Mouse (Mus musculus) R1 (cell line): ENCODE measurements at regions not wholly inside any gene's neighbourhood (a gene's known extent, or its start where the extent isn't known, plus 50 kb on each side); places are given as distances from the start of the nearest gene placed in this dataset.
"Not testable (repeated sequence)": the region's sequence is repeated elsewhere in the genome, so short reads cannot be mapped to it uniquely, and the experiment has no call there.

Experiments
- DNase-seq: peaks from one replicate; pipeline ENCODE4 v3.0.0-alpha.2; 2018; ENCODE audit warnings: low read depth, low spot score

DNA sequence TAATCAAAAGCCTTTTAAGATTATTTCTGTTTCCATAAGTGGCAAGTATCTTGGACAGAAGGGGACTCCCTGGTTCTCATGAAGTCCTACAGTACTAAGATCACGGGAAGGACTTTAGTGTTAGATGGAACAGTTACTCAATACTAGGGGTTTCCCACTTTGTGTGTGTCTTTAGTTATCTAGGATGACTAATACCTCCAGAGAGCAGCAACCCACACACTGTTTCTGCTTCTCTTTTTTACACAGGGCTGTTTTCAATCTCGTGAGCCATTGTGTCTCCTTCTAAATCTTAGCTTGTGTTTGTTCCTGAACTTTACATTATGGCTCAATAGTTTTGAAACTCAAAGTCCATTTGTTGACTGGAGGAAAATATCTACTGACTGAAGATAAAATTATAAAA is 496.5 kb upstream of the Impg1 start:
- no peak for DNase-seq

DNA sequence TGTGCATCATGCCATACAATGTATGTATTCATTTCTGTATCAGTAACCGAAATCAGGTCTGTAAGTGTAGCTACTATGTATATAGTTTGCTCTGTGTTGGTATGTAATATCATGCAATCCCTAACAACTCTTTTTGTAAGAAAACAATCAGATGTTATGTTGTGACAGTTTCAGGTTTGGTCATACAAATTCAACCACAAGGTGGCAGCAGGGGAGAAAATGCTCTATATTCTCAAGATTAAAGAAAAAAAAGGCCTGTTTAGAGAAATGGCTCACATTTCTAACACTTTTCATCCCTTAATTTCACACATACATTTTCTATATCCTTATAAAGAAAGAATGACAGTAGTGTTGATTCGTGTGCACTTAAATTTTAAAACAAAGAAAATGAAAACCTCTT is 477.7 kb upstream of the Impg1 start:
- DNase-seq = peak; percentile 6

DNA sequence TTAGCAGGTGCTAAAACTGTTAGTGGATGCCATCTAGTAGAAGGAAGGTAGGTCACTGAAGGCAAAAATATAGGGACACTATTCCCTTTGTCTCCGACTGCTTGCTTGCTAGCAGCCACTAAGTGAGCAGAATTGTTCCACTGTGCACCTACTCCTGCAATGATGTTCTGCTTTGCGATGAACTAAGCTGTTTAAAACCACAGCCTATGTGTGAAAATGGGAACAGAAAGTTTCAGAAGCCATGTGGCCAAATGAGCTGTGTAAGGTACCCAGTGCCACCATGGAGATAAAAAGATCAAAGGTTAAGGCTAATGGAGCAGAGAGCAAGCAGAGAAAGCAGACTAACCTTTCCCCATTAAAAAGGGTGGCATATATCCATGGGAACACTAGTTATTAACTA is 476.1 kb upstream of the Impg1 start:
- no peak for DNase-seq

DNA sequence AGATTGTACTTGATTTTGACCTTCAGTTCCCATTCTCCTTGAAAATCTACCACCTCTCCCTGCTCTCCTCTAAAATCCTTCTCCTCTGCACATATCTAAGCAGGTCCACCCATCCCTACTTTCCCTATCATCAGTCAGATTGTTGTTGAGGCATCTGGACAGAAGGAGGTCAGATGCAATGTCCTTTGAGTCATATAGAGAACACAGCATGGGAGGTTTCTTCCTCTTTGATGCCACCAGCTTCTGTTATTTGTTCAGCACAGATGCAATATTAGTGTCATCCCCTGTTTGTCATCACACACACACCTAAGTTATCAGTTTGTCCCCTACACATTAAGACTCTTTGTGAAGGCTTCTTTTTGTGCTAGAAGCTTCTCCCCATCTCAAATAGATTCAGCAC is 473.0 kb upstream of the Impg1 start:
- no peak for DNase-seq

DNA sequence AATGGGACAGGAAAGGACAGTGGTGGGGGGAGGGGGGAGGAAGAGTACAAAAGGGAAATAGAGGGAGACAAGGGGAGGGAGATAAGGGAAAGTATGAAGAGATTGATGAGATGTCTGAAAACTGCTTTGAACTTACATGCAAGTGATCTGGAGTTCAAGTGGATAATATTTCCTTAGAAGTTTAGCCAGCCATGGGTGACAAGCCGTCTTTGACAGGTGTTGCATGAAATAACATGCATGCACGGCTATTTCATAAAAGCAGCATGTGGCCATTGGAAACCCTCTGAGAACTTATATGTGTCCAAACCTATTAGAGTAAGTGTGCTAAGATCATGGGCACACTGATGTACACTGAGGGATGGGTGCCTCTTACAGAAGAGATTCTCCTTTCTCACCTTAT is 465.3 kb upstream of the Impg1 start:
- no peak for DNase-seq

DNA sequence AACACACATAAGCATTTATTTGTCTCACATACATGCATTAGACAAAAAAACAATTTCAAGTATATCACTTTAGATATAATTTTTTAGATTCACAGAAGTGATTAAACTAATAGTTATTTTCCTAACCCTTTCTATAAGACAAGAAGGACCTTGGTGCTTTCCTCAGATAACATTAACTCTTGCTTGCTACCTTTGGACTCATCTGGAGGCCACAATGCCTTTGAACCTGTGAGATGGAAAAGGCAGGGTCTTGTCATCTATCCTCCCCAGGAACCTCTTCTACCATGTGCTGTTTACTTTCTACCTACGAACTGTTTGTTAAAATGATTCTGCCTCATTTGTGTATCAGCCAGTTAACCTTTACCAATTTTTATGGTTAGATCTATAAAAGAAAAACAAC is 455.0 kb upstream of the Impg1 start:
- no peak for DNase-seq

DNA sequence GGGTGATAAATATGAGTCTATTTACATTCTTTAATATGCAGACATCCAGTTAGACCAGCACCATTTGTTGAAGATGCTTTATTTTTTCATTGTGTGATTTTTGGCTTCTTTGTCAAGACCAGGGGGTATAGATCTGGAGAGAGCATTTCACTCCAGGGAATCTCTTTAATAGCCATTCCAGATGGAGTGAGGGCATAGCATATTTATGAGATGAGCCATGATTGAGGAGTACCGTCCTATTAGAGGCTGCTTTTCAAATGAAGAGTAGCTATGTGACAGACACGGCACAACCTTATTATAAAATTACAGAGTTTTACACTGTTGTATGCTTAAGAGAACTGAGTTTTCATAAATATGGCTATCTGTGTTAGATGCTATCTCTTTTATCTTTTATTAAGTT is 448.6 kb upstream of the Impg1 start:
- no peak for DNase-seq

DNA sequence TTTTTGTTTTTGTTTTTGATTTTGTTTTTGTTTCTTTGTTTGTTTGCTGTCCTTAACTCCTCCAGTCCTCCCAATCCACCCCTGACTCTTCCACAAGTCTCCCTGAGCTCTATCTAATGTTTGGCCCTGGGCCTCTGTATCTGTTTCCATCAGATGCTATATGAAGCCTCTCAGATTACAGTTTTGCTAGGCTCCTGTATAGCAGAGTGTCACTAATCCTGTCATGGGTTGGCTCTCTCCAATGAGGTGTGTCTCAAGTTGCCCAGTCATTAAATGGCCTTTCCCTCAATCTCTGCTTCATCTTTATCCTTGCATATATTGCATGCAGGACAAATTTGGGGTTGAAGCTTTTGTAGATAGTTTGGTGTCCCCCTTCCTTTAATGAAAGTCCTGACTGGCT is 446.9 kb upstream of the Impg1 start:
- DNase-seq = no peak

DNA sequence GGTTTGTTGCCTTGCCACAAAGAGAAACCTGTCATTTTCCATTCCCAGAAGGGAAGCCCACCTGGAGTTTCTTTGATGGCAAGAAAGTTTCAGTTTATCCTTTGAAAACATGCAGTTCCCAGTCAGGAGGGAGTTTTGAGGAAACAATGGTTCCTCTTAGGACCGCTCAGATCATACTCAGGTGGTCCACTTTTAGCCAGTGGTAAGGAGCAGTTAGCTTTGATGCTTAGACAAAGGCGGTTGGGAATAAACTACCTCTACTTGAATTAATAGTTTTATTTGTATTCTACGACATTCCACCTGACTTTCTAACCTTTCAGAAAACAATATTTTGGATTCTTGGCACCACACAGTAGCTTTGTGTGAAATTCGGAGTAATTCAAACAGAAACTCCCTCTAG is 401.5 kb upstream of the Impg1 start:
- no peak for DNase-seq

DNA sequence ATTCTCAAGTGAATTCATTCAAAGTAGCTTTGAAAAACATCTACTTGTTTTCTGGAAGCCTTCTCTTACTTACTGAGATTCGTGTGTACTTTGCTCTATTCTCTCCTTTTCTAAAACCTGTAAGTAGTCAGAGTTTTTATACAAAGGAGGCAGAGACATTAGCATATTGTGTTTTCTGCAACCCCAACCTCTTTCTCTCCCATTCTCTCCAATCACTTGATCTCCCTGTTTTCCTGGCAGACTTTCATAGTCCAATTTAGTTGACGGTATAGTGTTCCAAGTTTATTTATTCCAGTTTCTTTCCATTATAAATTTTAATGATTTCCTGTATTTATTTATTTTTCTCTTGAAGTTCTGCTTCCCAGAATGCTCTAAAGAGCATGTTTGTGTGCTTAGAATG is 393.7 kb upstream of the Impg1 start:
- no peak for DNase-seq

DNA sequence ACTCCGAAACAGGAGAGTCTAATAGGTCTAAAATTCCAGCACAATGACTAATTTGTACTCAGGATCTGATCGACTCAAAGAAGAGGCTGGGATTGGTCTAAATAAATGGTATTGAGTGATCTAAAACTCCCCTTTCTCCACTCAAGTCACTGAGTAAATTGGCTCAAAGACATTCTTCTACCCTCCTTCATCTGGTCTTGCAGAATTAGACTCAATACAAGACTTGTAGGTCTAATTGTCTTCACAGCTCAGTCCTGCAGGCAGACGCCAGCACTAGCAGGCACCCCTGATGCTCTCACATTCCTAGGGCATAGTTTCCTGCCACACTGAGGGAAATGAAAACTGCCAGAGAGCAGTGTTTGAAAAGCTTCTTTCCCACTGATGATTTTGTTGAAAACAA is 382.9 kb upstream of the Impg1 start:
- DNase-seq = no peak

DNA sequence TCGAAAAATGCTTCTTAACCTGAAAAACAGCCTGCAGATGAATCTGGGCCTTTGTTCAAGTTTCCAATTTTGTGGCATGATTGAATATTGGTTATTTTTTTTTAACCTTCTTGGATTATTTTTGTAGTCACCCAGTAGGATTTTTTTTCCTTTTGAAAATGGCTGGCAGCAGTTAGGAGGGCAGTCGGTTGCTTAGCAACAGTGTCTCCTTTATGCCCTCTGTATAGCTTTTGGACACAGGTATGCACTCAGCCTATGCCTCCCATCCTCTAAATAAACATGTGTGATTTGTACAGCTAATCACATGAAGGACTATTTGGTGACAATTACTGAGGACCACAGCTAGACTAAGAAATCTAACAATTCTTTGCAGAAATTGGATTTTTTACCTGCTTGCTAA is 367.5 kb upstream of the Impg1 start:
- no peak for DNase-seq

DNA sequence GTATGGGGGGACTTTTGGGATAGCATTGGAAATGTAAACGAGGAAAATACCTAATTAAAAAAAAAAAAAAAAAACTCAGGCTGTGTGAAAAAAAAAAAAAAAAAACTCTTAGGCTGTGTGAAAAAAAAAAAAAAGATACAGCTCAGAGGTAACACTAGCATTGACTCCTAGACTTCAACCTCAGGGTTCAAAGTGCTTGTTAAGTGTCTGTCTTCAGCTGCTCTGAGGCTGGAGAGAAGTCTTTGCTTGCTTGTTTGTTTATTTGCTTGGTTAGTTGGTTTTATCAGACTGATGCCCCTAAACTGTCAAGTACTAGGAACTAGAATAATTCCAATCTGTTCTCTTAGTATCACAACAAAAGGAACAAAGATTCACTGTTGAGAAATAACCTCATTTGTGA is 360.1 kb upstream of the Impg1 start:
- DNase-seq = no peak

DNA sequence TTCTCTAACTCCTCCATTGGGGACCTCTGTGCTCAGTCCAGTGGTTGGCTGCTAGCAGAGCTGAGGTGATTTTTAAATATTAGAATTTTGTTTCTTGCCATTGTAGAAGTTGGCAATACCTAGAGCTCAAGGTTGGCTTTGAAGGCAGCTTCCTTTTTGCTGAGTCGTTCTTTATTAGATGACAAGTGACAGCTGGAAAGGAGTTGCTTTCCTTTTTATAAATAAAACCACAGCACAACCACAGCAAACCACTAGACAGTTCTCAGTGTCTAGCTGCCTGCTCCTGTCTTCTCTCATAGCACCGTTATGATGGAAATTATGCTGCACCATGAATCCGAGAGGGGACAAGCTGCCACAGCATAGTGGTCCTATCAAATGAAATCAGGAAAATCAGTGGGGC is 354.8 kb upstream of the Impg1 start:
- DNase-seq = no peak

DNA sequence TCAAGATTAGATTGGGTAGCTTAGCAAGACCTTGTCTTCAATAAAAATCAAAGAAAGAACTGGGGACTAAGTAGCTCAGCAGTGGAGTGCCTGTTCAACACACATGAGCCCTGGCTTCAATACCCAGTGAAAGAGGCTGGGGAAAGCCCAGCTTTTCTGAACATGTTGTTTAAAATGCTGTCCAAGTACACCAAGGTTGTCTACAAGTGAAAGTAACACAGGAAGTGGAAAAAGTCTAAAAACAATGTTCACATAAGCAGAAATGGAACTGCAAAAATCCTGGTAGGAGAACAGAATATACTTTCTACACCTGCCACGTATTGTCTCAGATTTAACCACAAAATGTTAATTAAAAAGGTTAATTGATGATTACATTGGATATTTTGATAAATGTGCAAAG is 353.8 kb upstream of the Impg1 start:
- no peak for DNase-seq

DNA sequence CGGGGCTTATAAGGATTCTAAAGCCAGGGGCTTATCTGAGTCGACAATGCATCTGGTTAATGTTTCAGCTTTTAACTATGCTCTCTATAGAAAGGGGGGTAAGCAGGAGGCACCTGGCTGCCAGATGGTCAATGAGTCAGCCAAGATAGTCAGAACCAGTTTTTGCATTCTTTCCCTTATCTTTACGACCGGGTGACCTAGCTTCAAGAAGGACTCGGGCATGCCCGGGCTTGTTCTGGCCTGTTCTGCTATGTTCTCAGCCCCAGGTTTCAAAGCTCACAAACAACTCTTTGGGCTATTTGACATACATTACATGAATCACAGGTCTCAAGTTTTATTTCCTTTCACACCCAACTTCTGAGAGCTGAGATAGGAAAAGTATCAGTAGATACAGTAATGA is 348.6 kb upstream of the Impg1 start:
- not testable (repeated sequence) for DNase-seq

DNA sequence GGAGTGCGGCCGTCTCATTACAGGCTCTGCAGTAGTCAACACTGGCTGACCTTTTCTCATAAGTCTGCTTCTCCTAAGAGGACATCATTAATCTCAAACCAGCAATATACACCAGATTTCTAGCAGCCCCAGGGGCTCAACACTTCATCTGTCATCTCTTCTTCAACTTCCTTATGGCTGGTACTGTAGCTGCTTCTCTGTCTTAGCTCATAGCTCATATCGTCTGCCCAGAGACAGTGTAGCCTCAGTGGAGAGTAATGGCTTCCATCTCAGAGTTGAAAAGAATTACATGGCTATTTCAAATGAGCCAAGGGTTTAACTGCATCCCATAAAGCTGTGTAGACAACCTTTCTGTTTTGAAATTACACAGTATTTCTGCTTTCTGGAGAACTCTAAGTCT is 326.2 kb upstream of the Impg1 start:
- no peak for DNase-seq

DNA sequence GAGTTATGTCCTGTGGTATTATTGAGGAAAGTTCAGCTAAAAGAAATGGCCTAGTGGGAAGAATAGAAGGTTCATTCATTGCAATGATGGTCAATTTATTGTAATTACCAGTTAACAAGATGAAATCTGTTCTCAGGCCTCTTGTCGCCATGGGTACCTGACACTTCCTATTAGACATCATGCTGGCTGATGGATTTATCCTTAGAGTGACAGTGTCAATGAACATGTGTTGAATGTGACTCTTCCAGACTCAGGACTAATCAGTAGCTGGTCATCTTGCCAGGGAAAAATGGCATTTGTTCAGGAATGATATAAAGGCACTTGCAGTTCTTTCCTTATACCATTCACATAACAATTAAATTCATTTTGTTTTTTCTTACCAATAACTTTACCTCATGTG is 309.3 kb upstream of the Impg1 start:
- no peak for DNase-seq

DNA sequence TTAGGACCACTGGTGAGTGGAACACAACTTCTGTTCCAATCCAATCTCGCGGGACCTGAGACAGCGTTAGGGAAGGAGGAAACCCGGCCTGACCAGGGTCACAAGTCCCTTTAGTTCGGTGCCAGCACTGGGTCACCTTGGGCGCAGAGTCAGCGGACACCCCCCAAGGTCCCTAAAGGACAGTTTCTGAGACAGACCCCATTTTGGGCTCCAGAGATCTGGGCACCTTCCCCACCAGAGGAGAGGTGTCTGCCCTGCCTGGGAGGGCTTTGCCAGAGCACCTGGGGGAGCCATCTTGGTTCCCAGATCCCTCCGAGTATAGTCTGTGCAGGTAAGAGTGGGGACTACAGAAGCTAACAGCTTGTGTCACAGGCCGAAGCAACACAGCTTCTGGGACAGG is 270.5 kb upstream of the Impg1 start:
- not testable (repeated sequence) for DNase-seq

DNA sequence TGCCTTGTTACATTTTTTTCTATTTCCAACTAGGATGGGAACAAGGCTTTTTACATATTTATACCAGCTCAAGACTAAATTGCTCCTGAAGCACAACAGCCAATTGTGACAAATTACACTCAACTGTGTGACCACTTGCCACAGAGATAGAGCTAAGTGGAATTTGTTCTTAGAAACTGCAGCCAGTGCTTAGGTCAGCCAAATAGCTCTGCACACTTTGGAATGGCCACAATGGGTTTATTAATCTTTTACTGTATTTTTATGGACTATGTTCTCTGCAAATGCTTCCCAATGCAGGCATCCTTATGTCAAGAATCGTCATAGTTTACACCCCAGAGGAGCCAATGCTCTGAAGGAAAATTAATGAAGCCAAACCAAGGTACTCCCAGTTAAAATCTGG is 267.7 kb upstream of the Impg1 start:
- no peak for DNase-seq

DNA sequence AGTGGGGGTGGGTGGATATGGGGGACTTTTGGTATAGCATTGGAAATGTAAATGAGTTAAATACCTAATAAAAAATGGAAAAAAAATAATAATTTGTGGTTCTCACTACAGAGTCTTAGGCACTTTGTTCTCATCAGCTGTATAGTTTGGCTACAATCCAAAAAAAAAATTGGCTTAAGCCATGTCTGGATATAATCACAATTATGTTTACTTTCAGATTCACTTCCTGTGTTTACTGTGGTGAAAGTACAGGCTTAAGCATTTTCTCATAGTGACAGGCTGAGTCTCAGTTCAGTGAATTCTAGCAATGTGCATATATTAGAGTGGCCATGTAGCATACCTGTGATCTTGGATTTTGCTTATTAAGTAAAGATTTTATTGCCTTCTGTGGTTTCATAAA is 258.4 kb upstream of the Impg1 start:
- DNase-seq = no peak

DNA sequence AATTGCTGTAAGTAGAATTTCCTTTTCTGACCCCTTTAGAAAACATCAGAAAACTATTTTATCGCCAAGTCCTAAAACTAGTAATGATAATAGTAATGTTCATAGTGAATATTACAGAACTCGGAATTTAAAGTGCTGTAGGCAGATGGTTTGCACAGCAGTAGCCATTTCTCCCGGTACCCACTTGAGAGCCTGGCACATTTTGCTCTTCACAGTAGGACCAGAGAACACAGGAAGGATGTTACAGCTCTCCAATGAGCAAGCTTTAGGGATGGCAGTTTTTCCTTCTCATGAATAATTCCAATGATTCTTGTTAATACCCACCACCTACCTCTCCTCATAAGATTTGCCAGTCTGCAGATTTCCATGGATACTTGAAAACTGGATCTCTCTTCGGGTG is 253.2 kb upstream of the Impg1 start:
- DNase-seq = no peak

DNA sequence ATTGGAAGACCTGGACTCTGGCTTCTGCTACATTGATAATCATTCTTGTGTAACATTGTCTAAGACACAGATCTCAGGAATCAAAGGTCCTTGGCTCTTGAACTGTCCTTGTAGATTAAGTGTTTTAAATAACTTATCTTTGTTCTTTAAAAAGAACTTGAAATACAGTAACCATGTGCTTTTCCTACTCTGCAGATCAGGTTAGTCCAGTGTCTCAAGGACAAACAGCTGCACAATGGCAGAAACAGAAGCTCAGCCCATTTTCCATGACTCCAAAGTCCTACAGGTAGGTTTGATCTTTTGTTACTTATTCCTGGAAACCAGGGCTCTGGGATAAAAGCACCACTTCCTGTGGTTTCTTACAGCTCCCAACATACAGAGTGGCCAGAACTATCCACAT is 244.5 kb upstream of the Impg1 start:
- DNase-seq = no peak

DNA sequence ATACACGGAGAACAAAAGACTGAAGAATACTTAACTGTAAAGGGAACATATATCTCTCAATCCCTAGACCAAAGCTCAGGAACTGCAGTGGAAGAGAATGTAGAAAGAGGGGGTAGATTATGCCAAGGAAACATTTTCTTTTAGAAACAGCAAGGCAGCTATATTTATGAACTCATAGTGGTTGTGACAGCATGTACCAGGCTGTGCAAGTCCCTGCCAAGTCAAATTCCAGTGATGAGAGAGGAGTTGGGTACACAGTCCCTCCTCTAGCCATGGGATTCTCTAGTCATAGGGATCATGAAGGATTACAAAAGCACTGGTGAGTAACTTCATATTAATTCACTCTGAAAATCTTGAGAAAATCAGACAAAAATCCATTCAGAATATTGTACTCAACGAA is 240.0 kb upstream of the Impg1 start:
- no peak for DNase-seq

DNA sequence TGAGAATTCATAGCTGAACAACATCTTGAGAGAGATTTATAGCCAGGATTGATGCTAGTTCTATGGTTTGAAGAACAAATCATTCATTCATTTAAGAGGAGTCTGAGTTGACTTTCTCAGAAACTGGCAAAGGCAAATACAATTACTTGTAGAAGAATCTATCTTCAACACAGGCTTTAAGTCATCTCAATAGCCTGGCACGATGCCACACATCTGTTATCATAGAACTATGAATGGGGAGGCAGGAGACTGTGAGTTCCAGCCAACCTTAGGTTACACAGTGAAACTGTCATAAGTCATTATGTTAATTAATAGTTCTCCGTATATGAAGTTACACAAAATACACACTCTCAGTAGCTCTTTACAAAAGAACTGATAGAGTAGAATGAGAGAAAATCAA is 231.9 kb upstream of the Impg1 start:
- no peak for DNase-seq
